Mouse (Mus musculus) heart, embryonic 16.5 days (tissue): ENCODE measurements at regions not wholly inside any gene's neighbourhood (a gene's known extent, or its start where the extent isn't known, plus 50 kb on each side); places are given as distances from the start of the nearest gene placed in this dataset.

Source experiments
- ATAC-seq: fragments of 200-750 bp; cut with Nextera tagmentation; replicated peaks from 2 replicates; pipeline ENCODE4 v1.8.0; 2017; ENCODE audit warnings: moderate number of reproducible peaks; ENCODE audit not compliant: insufficient read depth, low FRiP score; ENCODE audit errors: extremely low read depth
- H3K27ac ChIP-seq: fragments of 300-500 bp; sonication (generic); 2 replicates; pipeline ENCODE4 v1.5.1; 2014; ENCODE audit warnings: mild to moderate bottlenecking, low read length, control low read depth, moderate library complexity
- H3K27me3 ChIP-seq: fragments of 300-500 bp; sonication (generic); 2 replicates; pipeline ENCODE4 v1.6.1; 2014; ENCODE audit warnings: low read length, mixed read lengths; ENCODE audit not compliant: control insufficient read depth, insufficient read depth
- H3K36me3 ChIP-seq: fragments of 300-500 bp; sonication (generic); 2 replicates; pipeline ENCODE4 v1.6.1; 2014; ENCODE audit not compliant: control insufficient read depth, insufficient read depth
- H3K4me1 ChIP-seq: fragments of 300-500 bp; sonication (generic); 2 replicates; pipeline ENCODE4 v1.6.1; 2014; ENCODE audit warnings: low read length, mixed read lengths; ENCODE audit not compliant: control insufficient read depth, insufficient read depth
- H3K4me2 ChIP-seq: fragments of 300-500 bp; sonication (generic); 2 replicates; pipeline ENCODE4 v1.6.1; 2014; ENCODE audit warnings: low read depth, mild to moderate bottlenecking, control low read depth, low read length
- H3K4me3 ChIP-seq: fragments of 300-500 bp; sonication (generic); 2 replicates; pipeline ENCODE4 v1.5.1; 2014; ENCODE audit warnings: mild to moderate bottlenecking, control low read depth, low read length
- H3K9ac ChIP-seq: fragments of 300-500 bp; sonication (generic); 2 replicates; pipeline ENCODE4 v1.6.1; 2014; ENCODE audit warnings: low read length, control low read depth
- H3K9me3 ChIP-seq: fragments of 300-500 bp; sonication (generic); replicated peaks from 2 replicates; pipeline ENCODE4 v1.6.1; 2016; ENCODE audit warnings: low read length; ENCODE audit not compliant: control insufficient read depth
- WGBS: fragments of 180-500 bp; shearing (Covaris S2); extraction: QIAGEN DNeasy Blood & Tissue Kit; methylation state at CpG from one replicate; pipeline ENCODE4 v1.1.7; 2014; 5-methylcytosine and 5-hydroxymethylcytosine counted together

DNA sequence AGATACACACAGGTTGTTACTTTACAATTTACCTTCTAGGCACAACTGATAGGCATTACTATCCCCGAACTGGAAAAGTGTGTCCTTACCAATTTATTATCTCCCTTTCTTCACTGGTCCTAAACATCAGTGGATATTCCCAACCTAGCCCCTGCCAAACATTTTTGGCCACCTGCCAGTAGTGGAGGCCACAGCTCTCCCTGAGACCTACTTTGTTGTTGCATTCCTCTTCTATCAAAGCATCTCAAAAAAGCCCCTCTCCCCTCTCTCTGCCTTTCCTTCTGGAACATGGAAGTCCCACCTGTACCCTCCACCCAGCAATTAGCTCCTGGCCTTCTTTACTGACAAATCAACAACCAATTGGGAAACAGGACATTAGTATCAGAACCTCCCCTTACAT is 282.2 kb downstream of the Rnf152 start:
- Histone ChIP-seq H3K27me3 (no peaks in the 10 kb centered on the region), H3K36me3 (no peaks in the 10 kb centered on the region), H3K4me1 (no peaks in the 10 kb centered on the region), H3K4me3 (no peak overlapping the region), H3K27ac (no peak overlapping the region), H3K9ac (no peak overlapping the region), H3K9me3 (no peaks in the 10 kb centered on the region; the same call in 1 of the 2 replicates), H3K4me2 (no peak overlapping the region)
- 41% methylated on average over 1 of the region's 1 CpGs for WGBS
- no peak for ATAC-seq

DNA sequence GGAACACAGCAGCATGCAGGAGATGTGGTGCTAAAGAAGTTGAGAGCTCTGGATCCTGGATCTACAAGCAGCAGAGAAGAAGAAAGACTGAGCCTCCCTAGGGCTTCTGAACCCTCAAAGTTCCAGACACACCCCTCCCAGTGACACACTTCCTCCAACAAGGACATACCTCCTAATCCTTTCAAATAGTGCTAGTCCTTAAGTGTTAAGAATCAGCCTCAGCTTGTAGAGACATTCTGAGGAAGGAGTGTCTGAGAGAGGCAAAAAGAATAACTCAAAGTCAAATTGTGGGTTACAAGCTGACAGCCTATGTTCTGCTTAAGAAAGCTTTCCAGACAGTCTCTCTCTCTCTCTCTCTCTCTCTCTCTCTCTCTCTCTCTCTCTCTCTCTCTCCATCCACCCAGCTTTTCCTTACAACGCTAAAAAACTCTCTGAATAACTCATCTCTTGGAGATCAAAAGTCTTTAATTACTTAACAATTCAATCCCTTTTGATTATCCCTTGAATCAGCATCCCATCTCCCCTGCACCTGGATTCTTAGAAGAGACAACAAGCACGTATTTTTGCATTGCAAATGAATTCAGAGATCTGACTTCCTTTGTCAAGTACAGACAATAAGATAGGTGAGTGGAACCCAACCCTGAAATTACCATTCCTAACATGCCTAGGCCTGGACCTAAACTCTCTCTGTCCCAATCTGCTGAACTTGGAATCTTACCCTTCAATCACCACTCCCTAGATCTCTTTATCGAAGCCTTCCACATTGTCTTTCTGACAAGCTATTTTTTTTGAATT is 285.7 kb downstream of the Rnf152 start:
- H3K9ac ChIP-seq: no peak overlapping the region
- no peaks in the 10 kb centered on the region for H3K4me1 ChIP-seq
- H3K27ac ChIP-seq: no peak overlapping the region
- WGBS: 55% methylated on average over 3 of the region's 3 CpGs
- H3K27me3 ChIP-seq: no peaks in the 10 kb centered on the region
- no peak overlapping the region for H3K4me2 ChIP-seq
- H3K4me3 ChIP-seq: no peak overlapping the region
- H3K9me3 ChIP-seq: no peaks in the 10 kb centered on the region; the same call in 1 of the 2 replicates
- no peaks in the 10 kb centered on the region for H3K36me3 ChIP-seq
- ATAC-seq: no peak

DNA sequence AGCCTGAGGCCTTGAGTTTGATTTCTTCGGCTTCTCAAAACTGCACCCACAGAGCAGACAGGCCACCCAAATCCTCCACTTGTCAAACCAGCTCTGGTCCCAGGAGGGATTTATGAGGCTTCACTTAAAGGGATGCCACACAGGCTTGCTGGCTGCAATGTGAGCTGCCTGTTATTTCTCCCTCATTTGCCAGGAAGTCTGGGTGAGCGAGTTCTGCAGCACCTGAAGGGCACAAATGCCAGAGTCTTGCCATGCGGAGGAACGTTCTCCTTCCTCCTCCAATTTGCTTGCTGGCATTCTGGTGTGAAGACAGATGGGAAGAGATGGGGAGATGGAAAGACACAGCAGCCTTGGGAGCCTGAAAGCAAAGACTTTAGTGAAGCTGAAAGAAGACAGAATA is 288.6 kb downstream of the Rnf152 start:
- no peak for ATAC-seq
- 69% methylated on average over 4 of the region's 4 CpGs for WGBS
- H3K27ac ChIP-seq: no peak overlapping the region
- no peaks in the 10 kb centered on the region for H3K27me3 ChIP-seq
- no peak overlapping the region for H3K4me3 ChIP-seq
- H3K4me1 ChIP-seq: no peaks in the 10 kb centered on the region
- H3K36me3 ChIP-seq: no peaks in the 10 kb centered on the region
- H3K9me3 ChIP-seq: no peaks in the 10 kb centered on the region; the same call in 1 of the 2 replicates
- H3K4me2 ChIP-seq: no peak overlapping the region
- H3K9ac ChIP-seq: no peak overlapping the region

DNA sequence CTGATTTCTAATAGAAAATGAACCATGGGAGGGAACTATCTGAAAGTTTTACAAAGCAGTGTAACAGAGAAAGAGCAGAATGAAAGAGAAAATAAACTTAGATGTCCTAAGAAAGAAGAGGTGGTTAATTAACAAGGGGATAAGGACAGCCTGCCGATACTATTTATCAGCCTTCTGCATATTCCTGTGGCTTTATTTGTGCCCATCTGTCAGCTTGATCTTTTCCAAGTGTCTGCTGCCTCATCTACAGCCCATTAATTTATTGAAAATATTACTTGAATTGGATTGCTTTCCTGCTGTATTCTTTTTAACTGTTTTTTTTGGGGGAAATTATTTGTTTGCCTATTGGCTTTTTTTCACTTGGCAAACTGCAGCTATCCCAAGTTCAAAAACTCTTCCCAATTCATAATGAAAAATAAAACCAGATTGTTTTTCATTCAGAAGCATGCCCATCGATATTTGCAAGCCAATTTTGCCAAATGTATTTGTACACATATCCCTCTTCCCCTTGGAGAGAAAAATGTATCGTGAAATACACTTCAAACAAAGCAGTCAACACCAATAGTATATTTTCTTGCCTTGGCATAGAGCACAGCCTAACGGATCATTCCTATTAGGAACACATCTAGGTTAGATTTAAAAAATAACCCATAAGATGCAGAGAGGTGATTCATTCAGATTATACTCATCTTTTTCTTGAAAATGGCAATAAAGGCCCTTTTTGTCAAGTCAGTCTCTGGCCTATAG is 289.3 kb downstream of the Rnf152 start:
- no peak overlapping the region for H3K27ac ChIP-seq
- no peak for ATAC-seq

DNA sequence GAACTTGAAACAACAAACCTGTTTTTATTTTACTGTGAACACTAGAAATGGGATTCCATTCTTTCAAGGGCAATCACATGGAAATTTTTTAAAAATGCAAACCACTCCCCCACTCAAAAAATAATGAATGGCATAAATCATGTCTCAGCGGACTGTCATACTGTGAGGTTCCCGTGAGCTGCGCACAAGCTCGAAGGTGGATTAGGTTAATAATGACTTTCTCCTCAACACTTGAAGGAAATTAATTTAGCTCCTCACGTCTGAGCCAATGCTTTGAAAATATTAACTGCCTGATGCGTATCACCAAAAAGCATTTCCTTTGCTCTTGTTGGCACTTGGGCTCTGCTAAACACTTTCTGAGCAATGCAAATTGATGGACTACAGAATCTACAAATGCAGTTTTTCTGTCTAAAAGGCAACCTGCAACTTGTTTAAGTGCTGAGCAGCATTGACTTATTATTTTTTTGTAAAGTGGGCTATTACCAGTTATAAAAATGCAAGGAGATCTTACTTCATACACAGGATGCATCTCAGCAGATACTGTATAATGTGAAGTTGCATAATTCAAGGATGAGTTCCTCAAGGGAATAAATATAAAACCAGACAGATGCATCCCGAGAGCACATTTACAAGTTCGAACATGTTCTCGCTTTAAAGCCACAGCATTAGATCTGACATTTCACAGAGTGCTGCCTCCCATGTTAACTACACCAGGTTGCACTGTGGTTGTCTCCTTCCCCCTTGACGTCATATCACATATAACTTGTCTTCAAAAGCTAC is 282.4 kb downstream of the Cdh20 start:
- 80% methylated on average over 10 of the region's 10 CpGs for WGBS
- ATAC-seq: no peak
- no peaks in the 10 kb centered on the region for H3K9me3 ChIP-seq

More for the DNA sequence above, 289.3 kb downstream of the Rnf152 start:
- Histone ChIP-seq H3K9me3 (no peaks in the 10 kb centered on the region; the same call in 1 of the 2 replicates), H3K27me3 (no peaks in the 10 kb centered on the region), H3K9ac (no peak overlapping the region), H3K4me1 (no peaks in the 10 kb centered on the region), H3K4me3 (no peak overlapping the region), H3K36me3 (no peaks in the 10 kb centered on the region), H3K4me2 (no peak overlapping the region)
- whole genome bisulfite sequencing: 65% methylated on average over 4 of the region's 4 CpGs

More for the DNA sequence above, 282.4 kb downstream of the Cdh20 start:
- Histone ChIP-seq H3K36me3 (no peaks in the 10 kb centered on the region), H3K9ac (no peak overlapping the region), H3K4me1 (no peaks in the 10 kb centered on the region), H3K27me3 (no peaks in the 10 kb centered on the region), H3K4me3 (no peak overlapping the region), H3K4me2 (no peak overlapping the region), H3K27ac (no peak overlapping the region)
